Mouse (Mus musculus) forebrain, embryonic 13.5 days (tissue): ENCODE results near the gene Pkib. TPM values are rescaled to one million over a fixed set of nuclear protein-coding genes. Genes with fewer than 3 reads are reported as not detected.

ENCODE experiments used
- ATAC-seq: fragments of 200-750 bp; cut with Nextera tagmentation; 2 replicates; pipeline ENCODE4 v1.8.0; 2017
- H3K27ac ChIP-seq: fragments of 300-500 bp; sonication (generic); 2 replicates; pipeline ENCODE4 v1.5.1; 2015; ENCODE audit warnings: inconsistent platforms, mild to moderate bottlenecking, moderate library complexity
- H3K27me3 ChIP-seq: fragments of 300-500 bp; sonication (generic); 2 replicates; pipeline ENCODE4 v1.6.1; 2015; ENCODE audit warnings: mild to moderate bottlenecking, inconsistent platforms
- H3K36me3 ChIP-seq: fragments of 300-500 bp; sonication (generic); 2 replicates; pipeline ENCODE4 v1.6.1; 2015; ENCODE audit warnings: mild to moderate bottlenecking, inconsistent platforms; ENCODE audit not compliant: poor library complexity, severe bottlenecking
- H3K4me1 ChIP-seq: fragments of 300-500 bp; sonication (generic); 2 replicates; pipeline ENCODE4 v1.6.1; 2015; ENCODE audit warnings: inconsistent platforms
- H3K4me2 ChIP-seq: fragments of 300-500 bp; sonication (generic); 2 replicates; pipeline ENCODE4 v1.6.1; 2015; ENCODE audit warnings: inconsistent platforms, mild to moderate bottlenecking, moderate library complexity
- H3K4me3 ChIP-seq: fragments of 300-500 bp; sonication (generic); 2 replicates; pipeline ENCODE4 v1.5.1; 2015; ENCODE audit warnings: mild to moderate bottlenecking, inconsistent platforms
- H3K9ac ChIP-seq: fragments of 300-500 bp; sonication (generic); 2 replicates; pipeline ENCODE4 v1.6.1; 2015; ENCODE audit warnings: mild to moderate bottlenecking, inconsistent platforms
- H3K9me3 ChIP-seq: fragments of 300-500 bp; sonication (generic); replicated peaks from 2 replicates; pipeline ENCODE4 v1.6.1; 2016; ENCODE audit warnings: inconsistent platforms
- WGBS: fragments of 180-500 bp; shearing (Covaris S2); methylation state at CpG from one replicate; pipeline ENCODE4 v1.1.7; 2015; 5-methylcytosine and 5-hydroxymethylcytosine counted together
- polyA plus RNA-seq: library from polyadenylated mRNA; unstranded; fragments of >200 nt; fragmentation: Nextera tagmentation; extraction: Ambion mirVana; gene quantifications from 2 replicates; pipeline ENCODE4 v1.2.1, GENCODE M21; 2015

The Pkib gene
- polyA plus RNA-seq, 1 experiment from 2014 or later: 2.5 TPM

DNA sequence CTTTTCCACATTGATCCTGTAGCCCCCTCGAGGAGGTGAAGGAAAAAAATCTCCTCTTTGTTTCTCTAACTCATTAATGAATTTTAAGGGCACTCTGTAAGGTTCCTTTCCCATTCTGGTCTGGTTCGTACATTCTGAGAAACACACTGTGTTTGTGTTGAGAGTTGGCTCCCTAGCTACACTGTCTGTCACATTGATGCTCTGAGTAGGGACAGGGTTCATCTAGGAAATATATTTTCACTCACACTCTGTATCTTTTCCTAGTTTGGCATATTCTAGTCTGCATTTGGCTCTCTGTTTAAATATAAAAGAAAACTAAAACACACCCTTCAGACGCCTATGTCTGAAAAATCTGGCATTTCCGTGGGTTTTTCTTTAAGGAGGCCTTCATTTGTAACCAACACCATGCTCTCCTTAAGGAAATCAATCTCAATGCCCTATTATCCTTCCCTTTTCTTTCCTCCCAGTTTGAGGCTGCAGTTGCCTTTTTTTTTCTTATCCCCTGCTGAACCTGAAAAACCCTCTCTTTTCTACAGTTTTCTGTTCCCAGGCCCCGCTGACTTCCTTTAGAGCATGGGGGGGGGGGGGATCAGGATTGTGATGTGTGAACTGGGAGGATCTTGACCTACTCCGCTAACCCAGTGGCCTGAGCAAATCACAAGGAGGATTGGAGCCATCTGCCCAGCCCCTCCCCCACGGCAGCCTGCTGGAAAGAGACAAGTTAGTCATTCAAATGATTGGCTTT lies 152.5 kb downstream of the Pkib start:
- Histone ChIP-seq H3K4me2 (peak overlapping the region; percentile 61), H3K27ac (peak overlapping the region; percentile 94), H3K36me3 (0 out of 2 replicates have a peak, but pooled peaks cover 5% of the 10 kb centered on the region), H3K4me3 (peak overlapping the region; percentile 45), H3K4me1 (peaks cover 39% of the 10 kb centered on the region), H3K27me3 (no peaks in the 10 kb centered on the region), H3K9me3 (no peaks in the 10 kb centered on the region), H3K9ac (peak overlapping the region; percentile 69)
- WGBS: 1% methylated on average over 7 of the region's 7 CpGs
- peak; percentile 87 for ATAC-seq

DNA sequence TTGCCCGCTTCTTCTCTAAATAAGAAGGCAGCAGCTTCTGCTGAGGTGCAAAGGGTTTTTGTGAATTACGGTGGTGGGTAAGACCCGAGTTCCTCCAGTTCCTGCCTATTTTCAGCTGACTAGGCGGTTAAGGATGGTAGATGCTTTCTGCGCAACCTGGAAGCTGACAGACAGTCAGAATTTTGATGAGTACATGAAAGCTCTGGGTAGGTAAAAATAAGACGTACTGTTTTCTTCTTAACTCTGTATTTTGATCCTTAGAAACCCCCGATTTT lies 153.0 kb downstream of the Pkib start, which contains the start of gene Fabp7:
Gene Fabp7, plus strand, starts transcription at position 6 of the 275 bp plus-strand sequence.
- Histone ChIP-seq H3K36me3 (0 out of 2 replicates have a peak, but pooled peaks cover 5% of the 10 kb centered on the region), H3K27me3 (no peaks in the 10 kb centered on the region), H3K9me3 (no peaks in the 10 kb centered on the region), H3K4me1 (peaks cover 39% of the 10 kb centered on the region), H3K4me3 (peak within 1 kb of the TSS; percentile 45), H3K9ac (peak within 1 kb of the TSS; percentile 69), H3K27ac (peak within 1 kb of the TSS; percentile 94), H3K4me2 (peak within 1 kb of the TSS; percentile 61)
- WGBS: 2% methylated on average over 7 of the region's 7 CpGs
- ATAC-seq: no peak

- H3K9me3 ChIP-seq: no peaks in the 10 kb centered on the region
- peaks cover 39% of the 10 kb centered on the region for H3K4me1 ChIP-seq
- H3K9ac ChIP-seq: peak overlapping the region; percentile 69
- no peaks in the 10 kb centered on the region for H3K27me3 ChIP-seq
- H3K4me2 ChIP-seq: peak overlapping the region; percentile 61
- peak overlapping the region; percentile 94 for H3K27ac ChIP-seq
- 26% methylated on average over 2 of the region's 2 CpGs for WGBS
- peak overlapping the region; percentile 45 for H3K4me3 ChIP-seq
- no peak for ATAC-seq
- peaks cover 10% of the 10 kb centered on the region; the same call in 1 of the 2 replicates for H3K36me3 ChIP-seq
Measured at GRCm38 (mm10) chr10:57785552-57785951, 153.8 kb downstream of the Pkib start.

Other genes starting within 250 kb of the Pkib start
- 82.0 and 86.3 TPM in 2 replicates for gene Hsf2, start 145.6 kb upstream of the Pkib start, polyA plus RNA-seq
- gene Serinc1, start 99.5 kb upstream of the Pkib start, polyA plus RNA-seq: 261 and 282 TPM in 2 replicates
- 1,416 and 1,541 TPM in 2 replicates for gene Fabp7, start 152.9 kb downstream of the Pkib start, polyA plus RNA-seq
- 8.9 and 9.0 TPM in 2 replicates for gene Smpdl3a, start 162.4 kb downstream of the Pkib start, polyA plus RNA-seq